Mouse (Mus musculus) CH12.LX (cell line): Measurements from ENCODE around the gene Lyl1. TPM values are rescaled to one million over a fixed set of nuclear protein-coding genes. Genes with fewer than 3 reads are reported as not detected.

Source experiments
- DNase-seq: peaks from one replicate; pipeline ENCODE4 v3.0.0-alpha.2; 2013; ENCODE audit errors: extremely low read depth
- H3K27ac ChIP-seq: 2 replicates; pipeline ENCODE4 v1.5.1; 2012; ENCODE audit warnings: low read depth, mild to moderate bottlenecking, control low read depth, moderate library complexity; ENCODE audit not compliant: insufficient read depth
- H3K27me3 ChIP-seq: replicated peaks from 2 replicates; pipeline ENCODE3; 2012; ENCODE audit warnings: inconsistent platforms
- H3K36me3 ChIP-seq, 2 experiments: replicated peaks in 1 of 2; 2 replicates each; pipeline versions ENCODE3 to v1.6.1; 2012; ENCODE audit warnings: inconsistent platforms in 1 of 2, low read length in 1 of 2, mild to moderate bottlenecking in 1 of 2, mixed read lengths in 1 of 2, moderate library complexity in 1 of 2; ENCODE audit not compliant: control insufficient read depth in 1 of 2, insufficient read depth in 1 of 2
- H3K4me1 ChIP-seq, 2 experiments: 2 replicates each; pipeline ENCODE4 v1.6.1; 2012; ENCODE audit warnings: inconsistent platforms in 1 of 2, moderate library complexity in 1 of 2; ENCODE audit not compliant: insufficient read depth in 2 of 2, control insufficient read depth in 1 of 2
- H3K4me2 ChIP-seq: 2 replicates; pipeline ENCODE4 v1.6.1; 2012; ENCODE audit warnings: low read depth, mild to moderate bottlenecking, control low read depth; ENCODE audit not compliant: poor library complexity, insufficient read depth, severe bottlenecking
- H3K4me3 ChIP-seq, 3 experiments: fragments of 150-350 bp in 1 of 3; sonication (generic) in 1 of 3; replicated peaks in 1 of 3; 2 replicates each; pipeline versions ENCODE3 to v1.5.1; 2011 to 2012; ENCODE audit warnings: low read depth in 2 of 3, low read length in 2 of 3, mild to moderate bottlenecking in 2 of 3, moderate library complexity in 2 of 3, control low read depth in 1 of 3, improper control_type of control experiment in 1 of 3, inconsistent platforms in 1 of 3, mixed read lengths in 1 of 3; ENCODE audit not compliant: poor library complexity in 1 of 3
- H3K79me2 ChIP-seq: replicated peaks from 2 replicates; pipeline ENCODE4 v1.6.1; 2012; ENCODE audit warnings: mild to moderate bottlenecking, moderate library complexity; ENCODE audit not compliant: control insufficient read depth, poor library complexity, insufficient read depth, severe bottlenecking; ENCODE audit errors: extremely low read depth
- H3K9ac ChIP-seq: 2 replicates; pipeline ENCODE4 v1.6.1; 2012; ENCODE audit warnings: low read depth, mild to moderate bottlenecking, control low read depth, moderate library complexity; ENCODE audit not compliant: insufficient read depth
- H3K9me3 ChIP-seq: replicated peaks from 2 replicates; pipeline ENCODE3; 2012; ENCODE audit warnings: low read length, inconsistent platforms, mixed read lengths
- BHLHE40 ChIP-seq: IDR thresholded peaks from 2 replicates; pipeline ENCODE4 v1.6.1; 2011; ENCODE audit warnings: mild to moderate bottlenecking, low read depth, low read length, improper control_type of control experiment
- CHD1 ChIP-seq: IDR thresholded peaks from 2 replicates; pipeline ENCODE4 v1.6.1; 2012; ENCODE audit warnings: low read depth, low read length, improper control_type of control experiment, inconsistent platforms
- CHD2 ChIP-seq: IDR thresholded peaks from 2 replicates; pipeline ENCODE4 v1.6.1; 2011; ENCODE audit warnings: low read length, improper control_type of control experiment
- CTCF ChIP-seq, 2 experiments: IDR thresholded peaks in 1 of 2; conservative IDR thresholded peaks in 1 of 2; 2 replicates each; pipeline ENCODE4 v1.5.1; 2011 to 2012; ENCODE audit warnings: low read depth in 2 of 2, low read length in 2 of 2, improper control_type of control experiment in 1 of 2, inconsistent platforms in 1 of 2, mild to moderate bottlenecking in 1 of 2, moderate library complexity in 1 of 2
- ELF1 ChIP-seq: IDR thresholded peaks from 2 replicates; pipeline ENCODE4 v1.6.1; 2014; ENCODE audit warnings: low read depth, mild to moderate bottlenecking, inconsistent platforms, low read length, improper control_type of control experiment
- GABPA ChIP-seq: IDR thresholded peaks from 2 replicates; pipeline ENCODE4 v1.6.1; 2012; ENCODE audit warnings: low read depth, low read length, improper control_type of control experiment, inconsistent platforms; ENCODE audit not compliant: insufficient replicate concordance
- HCFC1 ChIP-seq: IDR thresholded peaks from 2 replicates; pipeline ENCODE4 v1.6.1; 2012; ENCODE audit warnings: low read depth, mild to moderate bottlenecking, inconsistent platforms, low read length, improper control_type of control experiment
- IRF4 ChIP-seq: IDR thresholded peaks from 2 replicates; pipeline ENCODE4 v1.6.1; 2014; ENCODE audit warnings: low read depth, mild to moderate bottlenecking, inconsistent platforms, low read length, improper control_type of control experiment
- JUN ChIP-seq: IDR thresholded peaks from 2 replicates; pipeline ENCODE4 v1.6.1; 2011; ENCODE audit warnings: low read depth, mild to moderate bottlenecking, low read length, improper control_type of control experiment, moderate library complexity; ENCODE audit not compliant: insufficient read depth
- JUND ChIP-seq: conservative IDR thresholded peaks from 2 replicates; pipeline ENCODE4 v1.6.1; 2011; ENCODE audit warnings: low read depth, low read length, improper control_type of control experiment
- MAFK ChIP-seq: IDR thresholded peaks from 2 replicates; pipeline ENCODE4 v1.6.1; 2011; ENCODE audit warnings: low read length, improper control_type of control experiment; ENCODE audit not compliant: insufficient replicate concordance
- MAX ChIP-seq: IDR thresholded peaks from 2 replicates; pipeline ENCODE4 v1.6.1; 2011; ENCODE audit warnings: low read length, improper control_type of control experiment
- MAZ ChIP-seq: IDR thresholded peaks from 2 replicates; pipeline ENCODE4 v1.6.1; 2012; ENCODE audit warnings: low read depth, mild to moderate bottlenecking, inconsistent platforms, low read length, improper control_type of control experiment, moderate library complexity
- MXI1 ChIP-seq: IDR thresholded peaks from 2 replicates; pipeline ENCODE4 v1.6.1; 2011; ENCODE audit warnings: mild to moderate bottlenecking, low read depth, low read length, improper control_type of control experiment
- MYC ChIP-seq: IDR thresholded peaks from 2 replicates; pipeline ENCODE4 v1.6.1; 2011; ENCODE audit warnings: low read depth, mild to moderate bottlenecking, improper control_type of control experiment, low read length
- NELFE ChIP-seq: IDR thresholded peaks from 2 replicates; pipeline ENCODE4 v1.6.1; 2011; ENCODE audit warnings: low read depth, low read length, improper control_type of control experiment
- NRF1 ChIP-seq: IDR thresholded peaks from 2 replicates; pipeline ENCODE4 v1.6.1; 2014; ENCODE audit warnings: low read depth, mild to moderate bottlenecking, inconsistent platforms, low read length, improper control_type of control experiment, moderate library complexity
- POLR2A ChIP-seq: IDR thresholded peaks from 2 replicates; pipeline ENCODE4 v1.6.1; 2011; ENCODE audit warnings: low read depth, mild to moderate bottlenecking, improper control_type of control experiment, low read length
- POLR2AphosphoS2 ChIP-seq: IDR thresholded peaks from 2 replicates; pipeline ENCODE4 v1.6.1; 2011; ENCODE audit warnings: low read depth, low read length, improper control_type of control experiment
- RAD21 ChIP-seq: IDR thresholded peaks from 2 replicates; pipeline ENCODE4 v1.6.1; 2011; ENCODE audit warnings: low read depth, mild to moderate bottlenecking, low read length, improper control_type of control experiment, moderate library complexity
- RCOR1 ChIP-seq: conservative IDR thresholded peaks from 2 replicates; pipeline ENCODE4 v1.6.1; 2012; ENCODE audit warnings: low read depth, mild to moderate bottlenecking, inconsistent platforms, low read length, improper control_type of control experiment
- SIN3A ChIP-seq: IDR thresholded peaks from 2 replicates; pipeline ENCODE4 v1.6.1; 2012; ENCODE audit warnings: low read length, improper control_type of control experiment, inconsistent platforms
- TBP ChIP-seq: conservative IDR thresholded peaks from 2 replicates; pipeline ENCODE4 v1.6.1; 2011; ENCODE audit warnings: low read depth, low read length, improper control_type of control experiment
- TCF12 ChIP-seq: IDR thresholded peaks from 2 replicates; pipeline ENCODE4 v1.6.1; 2014; ENCODE audit warnings: low read depth, mild to moderate bottlenecking, inconsistent platforms, low read length, improper control_type of control experiment
- UBTF ChIP-seq: IDR thresholded peaks from 2 replicates; pipeline ENCODE4 v1.6.1; 2012; ENCODE audit warnings: low read depth, mild to moderate bottlenecking, inconsistent platforms, low read length, improper control_type of control experiment, moderate library complexity
- USF1 ChIP-seq: IDR thresholded peaks from 2 replicates; pipeline ENCODE4 v1.6.1; 2014; ENCODE audit warnings: low read depth, mild to moderate bottlenecking, inconsistent platforms, low read length, improper control_type of control experiment
- USF2 ChIP-seq: conservative IDR thresholded peaks from 2 replicates; pipeline ENCODE4 v1.6.1; 2011; ENCODE audit warnings: low read depth, low read length, improper control_type of control experiment
- ZC3H11A ChIP-seq: IDR thresholded peaks from 2 replicates; pipeline ENCODE4 v1.6.1; 2012; ENCODE audit warnings: low read depth, mild to moderate bottlenecking, inconsistent platforms, low read length, improper control_type of control experiment
- ZKSCAN1 ChIP-seq: IDR thresholded peaks from 2 replicates; pipeline ENCODE4 v1.6.1; 2012; ENCODE audit warnings: low read depth, inconsistent platforms, low read length, improper control_type of control experiment, borderline replicate concordance
- ZMIZ1 ChIP-seq: IDR thresholded peaks from 2 replicates; pipeline ENCODE4 v1.6.1; 2012; ENCODE audit warnings: low read depth, mild to moderate bottlenecking, inconsistent platforms, low read length, improper control_type of control experiment
- ZNF384 ChIP-seq: IDR thresholded peaks from 2 replicates; pipeline ENCODE4 v1.6.1; 2012; ENCODE audit warnings: low read depth, low read length, improper control_type of control experiment, inconsistent platforms
- dilution Hi-C: fragments of 300-500 bp; cut with MboI; formaldehyde crosslinking; loops from 2 replicates; pipeline ENCODE4 v1.14.3; 2020; ENCODE audit warnings: low sequenced_read_pairs; ENCODE audit not compliant: extremely low pct_unique_long_range_greater_than_20kb, extremely low pct_ligation_motif_present
- in situ Hi-C: fragments of 300-500 bp; cut with MboI; formaldehyde crosslinking; loops from 3 replicates; pipeline ENCODE4 v1.14.3; 2019; ENCODE audit warnings: low sequenced_read_pairs, low pct_ligation_motif_present, low pct_unique_long_range_greater_than_20kb, mixed read lengths
- polyA plus RNA-seq: library from polyadenylated mRNA; unstranded; fragments of >175 nt; gene quantifications from 2 replicates; pipeline ENCODE4 v1.2.1, GENCODE M21; 2012; ENCODE audit warnings: low read depth; ENCODE audit not compliant: insufficient read length
- total RNA-seq, 2 experiments: library from RNA; depleted of rRNA; stranded (reverse); fragments of 300-350 nt in 1 of 2; fragments of >200 nt in 1 of 2; gene quantifications; 2 replicates each; pipeline ENCODE4 v1.2.3; 2012 to 2014

The Lyl1 gene
- total and polyA plus RNA-seq, 3 experiments: 20.6 to 53.2 (median 38.5) TPM

- in situ Hi-C loops: no loop called here
- H3K27me3 ChIP-seq: no peaks in the 10 kb centered on the region
- H3K79me2 ChIP-seq: peaks cover 81% of the 10 kb centered on the region
- DNase-seq: no peak
- peaks cover 10 to 55% of the 10 kb centered on the region in 2 experiments for H3K36me3 ChIP-seq
- TF ChIP-seq RCOR1 (no peak), ZC3H11A (no peak), BHLHE40 (no peak), MYC (no peak), POLR2AphosphoS2 (no peak), CHD2 (no peak), NELFE (no peak), USF1 (no peak), SIN3A (no peak), JUN (no peak), ZKSCAN1 (no peak), GABPA (no peak), JUND (no peak), USF2 (no peak), HCFC1 (no peak), IRF4 (no peak), MAX (no peak), RAD21 (no peak)
- TF ChIP-seq, all 38 proteins: peak for 0
- H3K4me2 ChIP-seq: no peak overlapping the region
- H3K9me3 ChIP-seq: no peaks in the 10 kb centered on the region
- H3K4me1 ChIP-seq: peaks cover 21 to 62% of the 10 kb centered on the region in 2 experiments
- dilution Hi-C loops: no loop called here
- no peak overlapping the region for H3K9ac ChIP-seq
- no peak overlapping the region for H3K4me3 ChIP-seq
- H3K27ac ChIP-seq: no peak overlapping the region
Measured at GRCm38 (mm10) chr8:84684537-84684936, 16.7 kb upstream of the Lyl1 start.

- Histone ChIP-seq H3K4me1 (peaks cover 18 to 59% of the 10 kb centered on the region in 2 experiments), H3K27me3 (no peaks in the 10 kb centered on the region), H3K79me2 (peaks cover 77% of the 10 kb centered on the region), H3K9me3 (no peaks in the 10 kb centered on the region), H3K4me3 (peak within 1 kb of the TSS; percentile 73 to 96 (median 94)), H3K4me2 (peak within 1 kb of the TSS; percentile 80), H3K9ac (peak within 1 kb of the TSS; percentile 98), H3K27ac (peak within 1 kb of the TSS; percentile 27; the same call in 1 of the 2 replicates), H3K36me3 (peaks cover 15 to 49% of the 10 kb centered on the region in 2 experiments)
- DNase-seq: no peak
- dilution Hi-C loops: no loop called here
- in situ Hi-C loops: no loop called here
- TF ChIP-seq CHD1 (no peak), MXI1 (no peak; the same call in 1 of the 2 replicates), IRF4 (no peak), GABPA (no peak), POLR2A (0 out of 2 replicates have a peak, but pooled peaks have one; percentile 32), ELF1 (no peak), NRF1 (no peak), MAZ (no peak), JUN (no peak), POLR2AphosphoS2 (no peak), ZMIZ1 (no peak), TCF12 (no peak), MAFK (no peak), UBTF (no peak), CTCF (conservative IDR thresholded peaks at IDR 0.05 in 1 of 2, IDR thresholded peaks at IDR 0.05 in 1 of 2; ENCODE audit: low read depth in 2 of 2, low read length in 2 of 2) (no peak), HCFC1 (no peak), ZKSCAN1 (no peak), ZNF384 (no peak), MAX (no peak), RAD21 (no peak), NELFE (no peak), USF1 (peak; percentile 39; the same call in 1 of the 2 replicates), TBP (no peak)
Measured at GRCm38 (mm10) chr8:84686191-84687002, 14.9 kb upstream of the Lyl1 start, which contains the start of gene Trmt1. Gene Trmt1, plus strand, starts transcription at chr8:84686307.
